ENCODE assay signal across 17 mouse cellular contexts in the genomic region with DNA sequence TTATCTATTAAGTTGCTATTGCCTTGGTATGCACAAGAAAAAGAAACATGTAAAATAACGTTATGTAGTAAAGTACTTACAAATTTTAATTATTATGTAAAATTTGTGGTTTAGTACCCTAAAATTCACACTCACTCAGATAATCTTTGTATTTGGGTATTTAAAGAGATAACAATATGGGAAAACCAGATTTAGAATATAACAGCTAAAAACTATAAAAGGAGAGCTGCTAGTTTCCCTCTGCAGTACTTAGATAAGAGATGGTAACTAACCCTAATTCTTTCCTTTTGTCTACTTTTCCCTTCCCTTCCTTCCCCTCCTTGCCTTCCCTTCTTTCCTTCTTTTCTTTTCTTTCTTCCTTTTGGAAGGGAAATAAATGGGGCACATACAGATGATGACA. TPM values are rescaled to one million over a fixed set of nuclear protein-coding genes. Genes with fewer than 3 reads are reported as not detected.
DNase-seq lines count a peak whose midpoint lies in the region; TF ChIP-seq lines count a peak whose summit lies in the region.
"Had no signal": no experiment of that assay in that cellular context is flagged by ENCODE, and none has a peak within 500 bp of the region (broad histone marks: within the 10 kb centered on the region; RNA-seq: fewer than 3 reads in every experiment).

No protein-coding gene starts in this region.

- H3K36me3 ChIP-seq in MEL (ENCODE audit: control insufficient read depth in 1 of 2, insufficient read depth in 2 of 2, low read length in 2 of 2): peaks cover 0 to 4% of the 10 kb centered on the region in 2 experiments; a peak in 2 of 4 replicates

- DNase-seq in MEL (ENCODE audit: low read depth, low spot score): peak; percentile 11
- DNase-seq in heart, postnatal 25 days (ENCODE audit: low spot score): no peak
- DNase-seq: adrenal gland, adult 2 months; adrenal gland, adult 8-10 months; adrenal gland, postnatal 10 days; adrenal gland, postnatal 14 days; adrenal gland, postnatal 25 days; adrenal gland, postnatal 36 days; B cell, adult 2 months; cerebellum, adult 11 months; cerebellum, adult 11-12 months; cerebellum, adult 18-20 months; cerebellum, adult 2 months; cerebellum, adult 8-10 months had no signal

- no peak for TF ChIP-seq POLR2A in MEL (IDR thresholded peaks at IDR 0.05; ENCODE audit: control insufficient read depth in 1 of 2, insufficient read depth in 1 of 2, low read depth in 1 of 2, low read length in 2 of 2, poor library complexity in 1 of 2)

- H3K79me2 ChIP-seq in MEL (ENCODE audit: control insufficient read depth, insufficient read depth, low read length, poor library complexity): no peaks in the 10 kb centered on the region

- TF ChIP-seq EP300 in MEL (IDR thresholded peaks at IDR 0.05; ENCODE audit: low read depth in 1 of 2, low read length in 2 of 2): peak; percentile 69 to 70

- no peak overlapping the region for H3K27ac ChIP-seq in MEL (ENCODE audit: control insufficient read depth, low read depth, low read length)

- intact Hi-C loops in heart, postnatal 25 days (cut with DNase I): no loop called here

- H3K9me3 ChIP-seq in MEL (replicated peaks; ENCODE audit: insufficient read depth, low read length): no peaks in the 10 kb centered on the region
- H3K9me3 ChIP-seq: G1E had no signal

- no peaks in the 10 kb centered on the region for H3K27me3 ChIP-seq in MEL (ENCODE audit: control insufficient read depth in 1 of 2, insufficient read depth in 2 of 2, low read length in 2 of 2)
- H3K27me3 ChIP-seq: CH12.LX, Patski had no signal

- no peak for TF ChIP-seq CTCF in MEL (IDR thresholded peaks at IDR 0.05 in 2 of 3, conservative IDR thresholded peaks at IDR 0.05 in 1 of 3; ENCODE audit: control insufficient read depth in 1 of 3, insufficient read depth in 1 of 3, low read depth in 2 of 3, low read length in 3 of 3, poor library complexity in 1 of 3, severe bottlenecking in 1 of 3)

- H3K9ac ChIP-seq in MEL (ENCODE audit: control insufficient read depth, low read depth, low read length, poor library complexity, severe bottlenecking): no peak overlapping the region

- no peak for TF ChIP-seq RAD21 in MEL (IDR thresholded peaks at IDR 0.05; ENCODE audit: low read depth, low read length)

- H3K4me1 ChIP-seq in MEL (ENCODE audit: control insufficient read depth in 1 of 2, insufficient read depth in 2 of 2, low read length in 2 of 2): peaks cover 0 to 4% of the 10 kb centered on the region in 2 experiments; a peak in 2 of 4 replicates

- H3K4me3 ChIP-seq in MEL (ENCODE audit: control insufficient read depth in 1 of 2, insufficient read depth in 1 of 2, low read depth in 2 of 2, low read length in 2 of 2): no peak overlapping the region

TF ChIP-seq in MEL, 35 proteins besides CTCF, POLR2A, EP300 and RAD21:
- TF ChIP-seq ZKSCAN1 (IDR thresholded peaks at IDR 0.05; ENCODE audit: low read depth, low read length) (no peak), ETS1 (IDR thresholded peaks at IDR 0.05; ENCODE audit: low read depth, low read length) (no peak), KAT2A (conservative IDR thresholded peaks at IDR 0.05; ENCODE audit: low read depth, low read length) (no peak), GATA1 (IDR thresholded peaks at IDR 0.05; ENCODE audit: low read depth, low read length) (peak; percentile 61; the same call in 1 of the 2 replicates), SIN3A (IDR thresholded peaks at IDR 0.05; ENCODE audit: low read length) (no peak), MYB (IDR thresholded peaks at IDR 0.05; ENCODE audit: low read depth, low read length) (no peak), TCF12 (IDR thresholded peaks at IDR 0.05; ENCODE audit: low read depth, low read length) (peak; percentile 56; the same call in 1 of the 2 replicates), MAZ (IDR thresholded peaks at IDR 0.05; ENCODE audit: low read depth, low read length) (no peak), ZNF384 (IDR thresholded peaks at IDR 0.05; ENCODE audit: low read depth, low read length) (no peak), E2F4 (IDR thresholded peaks at IDR 0.05; ENCODE audit: borderline replicate concordance, low read depth, low read length) (no peak), RCOR1 (IDR thresholded peaks at IDR 0.05; ENCODE audit: low read depth, low read length) (peak; percentile 43; the same call in 1 of the 2 replicates)

RNA-seq across cellular contexts. Expression of gene Ccdc18, which starts 19.9 kb away (rescaled TPM):
- 2.3 and 3.6 TPM in 2 replicates for total RNA-seq in MEL (2012; rRNA removed)
- polyA plus RNA-seq in MEL (2012; ENCODE audit: insufficient read depth in 1 of 2, insufficient read length in 2 of 2, low read depth in 1 of 2, low replicate concordance in 2 of 2, missing spikeins in 1 of 2): 1 to 10 TPM in 1 of 2 experiments, not detected in 1; 3.0 TPM
- under 1 TPM; 0.31 to 0.59 TPM for total RNA-seq in heart, postnatal 25 days (2021)
- polyA plus RNA-seq: adrenal gland, adult 2 months had no signal

RNA-seq across cellular contexts. Expression of gene Tmed5, which starts 20.2 kb away (rescaled TPM):
- total RNA-seq in MEL (2012; rRNA removed): 55.5 and 63.1 TPM in 2 replicates
- 100 to 1,000 TPM in 1 of 2 experiments, 10 to 100 TPM in 1; 40.5 to 181 TPM for polyA plus RNA-seq in MEL (2012; ENCODE audit: insufficient read depth in 1 of 2, insufficient read length in 2 of 2, low read depth in 1 of 2, low replicate concordance in 2 of 2, missing spikeins in 1 of 2)
- 10 to 100 TPM; 25.4 to 26.0 TPM for total RNA-seq in heart, postnatal 25 days (2021)
